Mouse (Mus musculus) C2C12 (cell line): ENCODE measurements around the gene T.

Experiments
- CEBPB ChIP-seq: IDR thresholded peaks from one replicate; pipeline ENCODE4 v1.6.1; 2011; ENCODE audit warnings: low read depth, mild to moderate bottlenecking, control low read depth, moderate library complexity
- CTCF ChIP-seq: IDR thresholded peaks from one replicate; pipeline ENCODE4 v1.5.1; 2011; ENCODE audit not compliant: control insufficient read depth, insufficient read depth, insufficient read length
- MAX ChIP-seq: IDR thresholded peaks from one replicate; pipeline ENCODE4 v1.6.1; 2011; ENCODE audit warnings: mild to moderate bottlenecking, control low read depth
- MYOD1 ChIP-seq: IDR thresholded peaks from one replicate; pipeline ENCODE4 v1.6.1; 2011; ENCODE audit warnings: low read depth; ENCODE audit not compliant: control insufficient read depth, insufficient read length
- MYOG ChIP-seq: IDR thresholded peaks from one replicate; pipeline ENCODE4 v1.6.1; 2011; ENCODE audit not compliant: control insufficient read depth, insufficient read length; ENCODE audit errors: extremely low read depth
- USF1 ChIP-seq: IDR thresholded peaks from one replicate; pipeline ENCODE4 v1.6.1; 2011; ENCODE audit warnings: low read depth, mild to moderate bottlenecking, control low read depth, moderate library complexity

DNA sequence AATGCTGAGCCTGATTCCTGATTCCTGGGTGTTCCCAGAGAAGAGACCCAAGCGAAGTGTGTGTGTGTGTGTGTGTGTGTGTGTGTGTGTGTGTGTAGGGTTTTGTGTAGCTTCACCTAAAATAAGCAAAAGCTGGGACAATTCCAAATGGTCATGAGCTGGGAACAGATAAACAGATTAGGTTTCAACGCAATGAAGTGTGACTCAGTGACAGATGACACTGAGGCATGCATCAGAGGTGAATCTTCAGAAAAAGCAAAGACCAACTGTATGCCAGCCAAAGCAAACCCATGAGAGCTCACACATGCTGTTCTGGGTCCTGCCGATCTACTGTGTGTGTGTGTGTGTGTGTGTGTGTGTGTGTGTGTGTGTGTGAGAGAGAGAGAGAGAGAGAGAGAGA lies 50.0 kb downstream of the T start:
- TF ChIP-seq USF1 (no peak), CTCF (no peak), MYOG (no peak), MYOD1 (no peak), MAX (no peak), CEBPB (no peak)
